Mouse (Mus musculus) bone marrow macrophage, adult 2 months (primary cell): ENCODE data around the gene Nbeal2. TPM values are rescaled to one million over a fixed set of nuclear protein-coding genes. Genes with fewer than 3 reads are reported as not detected.

ENCODE experiments used
- H3K27ac ChIP-seq: 2 replicates; pipeline ENCODE4 v1.5.1; 2012; ENCODE audit warnings: low read depth, low read length; ENCODE audit not compliant: insufficient read depth
- H3K4me1 ChIP-seq: 2 replicates; pipeline ENCODE4 v1.6.1; 2012; ENCODE audit warnings: low read length; ENCODE audit not compliant: control insufficient read depth, insufficient read depth
- H3K4me3 ChIP-seq: 2 replicates; pipeline ENCODE4 v1.5.1; 2012; ENCODE audit warnings: mild to moderate bottlenecking, low read length, moderate library complexity; ENCODE audit not compliant: insufficient read depth
- CTCF ChIP-seq: IDR thresholded peaks from 2 replicates; pipeline ENCODE4 v1.5.1; 2012; ENCODE audit warnings: low read depth, mild to moderate bottlenecking, low read length, moderate library complexity
- POLR2A ChIP-seq: IDR thresholded peaks from 2 replicates; pipeline ENCODE4 v1.6.1; 2012; ENCODE audit warnings: mild to moderate bottlenecking, low read depth, low read length, borderline replicate concordance
- polyA plus RNA-seq: library from polyadenylated mRNA; stranded (reverse); fragments of >200 nt; gene quantifications from 2 replicates; pipeline ENCODE4 v1.2.4, GENCODE M21; 2012; ENCODE audit not compliant: missing spikeins, insufficient read depth, insufficient read length

Nbeal2 gene
- polyA plus RNA-seq, 1 experiment = 51.9 TPM

- TF ChIP-seq POLR2A = no peak
- TF ChIP-seq CTCF = no peak
- Histone ChIP-seq H3K27ac (no peak overlapping the region), H3K4me3 (no peak overlapping the region), H3K4me1 (no peaks in the 10 kb centered on the region)
Observed at GRCm38 (mm10) chr9:110631651-110632275, 22.2 kb downstream of the Nbeal2 start.

DNA sequence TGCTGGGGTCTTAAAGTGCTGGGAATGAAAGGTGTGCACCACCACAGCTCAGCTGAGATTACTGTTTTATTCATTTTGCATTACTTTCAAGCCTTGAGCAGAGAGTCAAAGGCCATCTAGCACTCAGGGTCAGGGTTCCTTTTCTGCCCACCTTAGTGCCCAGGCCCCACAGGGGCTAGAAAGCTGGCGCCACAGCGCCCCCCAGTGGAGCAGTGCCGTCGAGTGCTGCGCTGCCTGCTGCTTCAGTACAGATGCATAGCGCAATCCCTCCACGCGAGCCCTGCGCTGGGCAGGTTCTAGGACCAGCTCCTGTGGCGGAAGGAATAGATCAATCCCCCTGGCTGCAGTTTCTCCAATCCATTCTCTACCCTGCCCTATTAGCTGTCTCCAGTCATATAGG is 22.8 kb downstream of the Nbeal2 start:
- Histone ChIP-seq H3K4me3 (no peak overlapping the region), H3K27ac (no peak overlapping the region), H3K4me1 (no peaks in the 10 kb centered on the region)
- no peak for TF ChIP-seq POLR2A
- peak; percentile 82 for TF ChIP-seq CTCF

DNA sequence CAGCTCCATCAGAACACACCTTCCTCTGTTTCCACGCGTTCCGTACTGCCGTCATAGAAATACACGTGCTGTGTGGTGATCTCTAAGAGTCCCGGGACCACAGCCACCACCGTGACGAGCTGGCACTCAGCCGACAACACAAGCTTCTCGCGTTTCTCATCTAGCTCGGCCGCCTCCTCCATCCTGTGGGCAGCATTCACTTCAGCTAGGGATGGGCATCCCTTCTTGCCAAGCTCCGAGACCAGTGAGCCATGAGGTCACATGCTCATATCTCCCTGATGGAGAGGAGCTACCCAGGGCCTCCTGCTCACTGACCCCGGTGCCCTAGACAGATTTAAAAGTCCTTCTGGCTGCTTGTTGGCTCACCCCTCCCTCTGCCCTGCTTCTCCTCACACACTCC is 23.8 kb downstream of the Nbeal2 start:
- no peak overlapping the region for H3K4me3 ChIP-seq
- H3K27ac ChIP-seq = no peak overlapping the region
- H3K4me1 ChIP-seq = no peaks in the 10 kb centered on the region
- TF ChIP-seq CTCF (no peak), POLR2A (no peak)

DNA sequence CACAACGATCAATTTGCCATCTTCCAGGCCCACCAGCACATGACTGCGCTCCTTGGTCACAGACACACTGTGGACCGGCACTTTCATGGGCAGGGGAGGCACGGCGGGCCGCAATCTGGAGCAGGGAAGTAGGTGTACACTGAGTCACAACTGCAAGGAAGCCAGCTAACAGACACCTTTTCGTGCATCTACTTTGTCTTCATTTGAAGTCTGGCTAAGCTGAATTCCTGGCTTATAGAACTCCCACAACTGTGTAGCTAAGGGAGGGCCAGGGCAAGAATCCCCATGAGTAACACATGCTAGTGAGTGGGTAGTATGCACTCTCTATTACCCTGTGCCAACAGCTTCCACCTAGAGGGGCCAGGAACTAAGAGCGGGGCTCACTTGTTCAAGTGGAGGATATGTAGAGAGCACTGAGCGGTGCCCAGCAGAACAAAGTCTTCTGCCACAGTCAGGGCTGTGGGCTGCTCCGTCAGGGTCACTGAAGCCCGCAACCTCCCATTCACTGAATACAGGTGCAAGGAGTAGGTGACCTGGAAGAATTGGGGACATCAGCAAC is 28.5 kb downstream of the Nbeal2 start:
- Histone ChIP-seq H3K27ac (no peak overlapping the region), H3K4me3 (no peak overlapping the region), H3K4me1 (no peaks in the 10 kb centered on the region)
- TF ChIP-seq CTCF (no peak), POLR2A (no peak)

- H3K27ac ChIP-seq = no peak within 1 kb of the TSS
- no peak for TF ChIP-seq CTCF
- TF ChIP-seq POLR2A = no peak
- H3K4me3 ChIP-seq = peak within 1 kb of the TSS; percentile 39
- no peaks in the 10 kb centered on the region for H3K4me1 ChIP-seq
Observed at GRCm38 (mm10) chr9:110624361-110625166, 29.4 kb downstream of the Nbeal2 start, which contains the start of gene Nradd. Gene Nradd (minus strand): TSS chr9:110624452.

DNA sequence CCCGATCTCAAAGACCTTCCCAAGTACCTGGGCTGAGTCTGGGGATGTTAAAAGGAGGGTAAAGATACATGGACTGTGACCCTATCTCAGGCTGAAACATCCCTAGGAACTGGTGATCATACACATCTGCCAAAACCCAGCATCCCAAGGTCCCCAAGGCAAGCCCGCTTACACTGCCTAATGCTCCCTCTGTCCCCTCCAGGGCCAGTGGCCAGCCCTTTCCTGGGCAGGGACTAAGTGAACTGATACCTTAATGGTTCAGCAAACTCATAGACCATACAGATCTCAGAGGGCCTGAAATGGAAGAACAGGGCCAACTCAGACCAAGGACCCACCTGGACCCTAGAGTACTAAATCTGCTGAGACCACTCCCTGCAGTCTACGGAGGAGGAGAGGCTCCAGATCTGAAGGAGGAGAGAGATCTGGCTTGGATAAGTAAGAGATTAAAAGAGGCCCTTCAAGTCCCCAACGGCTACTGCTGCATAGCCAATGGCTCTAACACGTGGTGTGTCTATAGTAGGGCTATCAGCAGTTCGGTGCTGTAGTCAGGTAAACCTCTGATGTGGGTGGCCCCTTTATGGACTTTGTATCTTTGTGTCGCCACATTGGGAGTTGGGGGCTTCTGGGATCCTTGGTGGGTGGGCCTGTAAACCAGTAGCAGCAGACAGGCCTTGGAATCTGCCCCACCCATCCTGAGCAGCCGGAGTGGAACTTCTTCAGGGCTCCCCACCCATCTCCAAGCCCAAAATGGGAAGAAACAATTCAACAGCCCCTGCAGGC is 30.4 kb downstream of the Nbeal2 start:
- Histone ChIP-seq H3K4me1 (no peaks in the 10 kb centered on the region), H3K27ac (no peak overlapping the region), H3K4me3 (no peak overlapping the region)
- TF ChIP-seq CTCF (no peak), POLR2A (no peak)

GRCm38 (mm10) chr9:110622621-110623219 is 31.2 kb downstream of the Nbeal2 start:
- no peak overlapping the region for H3K4me3 ChIP-seq
- no peak overlapping the region for H3K27ac ChIP-seq

GRCm38 (mm10) chr9:110620685-110621084 is 33.3 kb downstream of the Nbeal2 start:
- H3K4me3 ChIP-seq = no peak overlapping the region
- H3K27ac ChIP-seq = no peak overlapping the region
- no peak for TF ChIP-seq POLR2A
- TF ChIP-seq CTCF = no peak
- H3K4me1 ChIP-seq = no peaks in the 10 kb centered on the region

More at GRCm38 (mm10) chr9:110622621-110623219, 31.2 kb downstream of the Nbeal2 start:
- no peak for TF ChIP-seq POLR2A
- no peak for TF ChIP-seq CTCF
- H3K4me1 ChIP-seq = no peaks in the 10 kb centered on the region

- Histone ChIP-seq H3K4me1 (no peaks in the 10 kb centered on the region), H3K4me3 (no peak overlapping the region), H3K27ac (no peak overlapping the region)
- TF ChIP-seq CTCF = no peak
Observed at GRCm38 (mm10) chr9:110620180-110620579, 33.8 kb downstream of the Nbeal2 start.

- H3K4me1 ChIP-seq = no peaks in the 10 kb centered on the region
- no peak overlapping the region for H3K27ac ChIP-seq
- no peak overlapping the region for H3K4me3 ChIP-seq
- TF ChIP-seq CTCF (no peak), POLR2A (no peak)
Observed at GRCm38 (mm10) chr9:110617081-110617480, 36.9 kb downstream of the Nbeal2 start.
